Mouse (Mus musculus): ENCODE measurements around the gene Gapdhs. TPM values are rescaled to one million over a fixed set of nuclear protein-coding genes. Genes with fewer than 3 reads are reported as not detected.

The Gapdhs gene
- total RNA-seq, 2 experiments from 2014 or later, result not detected

DNA sequence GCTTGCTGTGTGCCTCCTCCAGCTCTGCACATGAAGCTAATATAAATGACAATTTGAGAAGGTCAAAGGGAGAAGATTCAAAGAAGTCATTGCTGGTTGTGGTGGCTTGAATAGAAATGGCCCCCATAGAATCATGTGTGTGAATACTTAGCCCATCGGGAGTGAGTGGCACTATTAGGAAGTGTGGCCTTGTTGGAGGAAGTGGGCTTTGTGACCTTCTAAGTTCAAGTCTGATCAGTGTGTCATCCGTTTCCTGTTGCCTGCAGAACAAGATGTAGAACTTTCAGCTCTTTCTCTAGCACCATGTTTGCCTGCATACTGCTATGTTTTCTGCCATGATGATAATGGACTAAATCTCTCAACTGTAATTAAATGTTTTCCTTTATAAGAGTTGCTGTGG lies 60.1 kb downstream of the Gapdhs start:
- DNase-seq (ENCODE audit: low spot score in 2 of 2), result no peak

DNA sequence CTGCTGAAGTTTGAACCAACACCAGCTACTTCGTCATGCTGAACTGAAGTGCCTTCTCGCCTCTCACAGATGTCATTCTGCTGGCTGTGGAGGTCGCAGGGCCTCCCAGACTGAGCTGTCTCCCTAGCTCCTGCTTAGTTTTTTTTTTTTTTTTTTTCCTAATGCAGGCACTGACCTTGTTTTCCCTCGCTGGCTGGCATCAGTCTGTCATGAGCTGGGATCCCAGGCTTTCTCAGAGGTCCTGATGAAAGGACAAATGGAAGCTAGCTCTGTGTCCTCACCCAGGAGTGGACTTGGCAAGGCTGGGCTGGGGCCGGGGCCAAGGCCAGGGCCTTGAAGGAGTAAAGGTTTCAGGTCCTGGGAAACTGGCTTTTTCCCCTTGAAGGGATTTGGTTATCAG lies 61.6 kb downstream of the Gapdhs start:
- DNase-seq (ENCODE audit: low spot score in 2 of 2), result no peak

Other genes starting within 250 kb of the Gapdhs start
- gene Arhgap33, start 208.6 kb downstream of the Gapdhs start, total RNA-seq (2021), result 100 to 1,000 TPM; 179 to 187 TPM
- 1 to 10 TPM; 3.7 to 4.3 TPM for gene Hspb6, start 191.5 kb downstream of the Gapdhs start, total RNA-seq (2021)
- gene Proser3, start 191.4 kb downstream of the Gapdhs start, total RNA-seq (2021), result 1 to 10 TPM; 3.8 TPM
- gene Lin37, start 183.8 kb downstream of the Gapdhs start, total RNA-seq (2021), result 10 to 100 TPM; 56.8 to 60.4 TPM
- gene U2af1l4, start 180.4 kb downstream of the Gapdhs start, total RNA-seq (2021), result 10 to 100 TPM; 64.4 to 71.5 TPM
- gene Gm49396, start 180.3 kb downstream of the Gapdhs start, total RNA-seq (2021), result 1 to 10 TPM; 7.5 to 8.1 TPM
- 10 to 100 TPM; 87.7 to 94.4 TPM for gene Psenen, start 180.1 kb downstream of the Gapdhs start, total RNA-seq (2021)
- gene Igflr1, start 178.3 kb downstream of the Gapdhs start, total RNA-seq (2021), result 1 to 10 TPM; 2.9 to 4.7 TPM
- 10 to 100 TPM; 40.0 to 48.4 TPM for gene Kmt2b, start 155.0 kb downstream of the Gapdhs start, total RNA-seq (2021)
- not detected for gene Zbtb32, start 144.8 kb downstream of the Gapdhs start, total RNA-seq (2021)
- gene Upk1a, start 130.8 kb downstream of the Gapdhs start, total RNA-seq (2021), result under 1 TPM; 0.26 to 0.70 TPM
- gene Cox6b1, start 117.5 kb downstream of the Gapdhs start, total RNA-seq (2021), result 100 to 1,000 TPM; 606 to 625 TPM
- gene Etv2, start 107.8 kb downstream of the Gapdhs start, total RNA-seq (2021), result not detected
- gene Rbm42, start 93.4 kb downstream of the Gapdhs start, total RNA-seq (2021), result 10 to 100 TPM; 66.6 to 79.5 TPM
- gene Haus5, start 78.7 kb downstream of the Gapdhs start, total RNA-seq (2021), result 1 to 10 TPM; 5.2 to 7.6 TPM
- not detected for gene Pmis2, start 72.1 kb downstream of the Gapdhs start, total RNA-seq (2021)
- gene 2200002J24Rik, start 44.8 kb downstream of the Gapdhs start, total RNA-seq (2021), result not detected
- under 1 TPM; 0.26 to 0.66 TPM for gene Atp4a, start 31.5 kb downstream of the Gapdhs start, total RNA-seq (2021)
- gene Tmem147, start 14.1 kb downstream of the Gapdhs start, total RNA-seq (2021), result 100 to 1,000 TPM; 114 to 129 TPM
- gene Sbsn, start 7.8 kb upstream of the Gapdhs start, total RNA-seq (2021), result 10 to 100 TPM in 1 of 2 experiments, 1 to 10 TPM in 1; 8.2 to 12.9 TPM
- 1 to 10 TPM; 1.9 to 4.0 TPM for gene Dmkn, start 20.1 kb upstream of the Gapdhs start, total RNA-seq (2021)
- gene Krtdap, start 44.2 kb upstream of the Gapdhs start, total RNA-seq (2021), result not detected
- gene Ffar2, start 80.1 kb upstream of the Gapdhs start, total RNA-seq (2021), result not detected
- not detected for gene Ffar3, start 112.5 kb upstream of the Gapdhs start, total RNA-seq (2021)
- gene Ffar1, start 117.9 kb upstream of the Gapdhs start, total RNA-seq (2021), result not detected
- under 1 TPM in 1 of 2 experiments, not detected in 1; 0.09 TPM for gene Cd22, start 136.7 kb upstream of the Gapdhs start, total RNA-seq (2021)
- 100 to 1,000 TPM in 1 of 2 experiments, 10 to 100 TPM in 1; 91.4 to 101 TPM for gene Mag, start 171.2 kb upstream of the Gapdhs start, total RNA-seq (2021)
- not detected for gene Hamp2, start 181.0 kb upstream of the Gapdhs start, total RNA-seq (2021)
- not detected for gene Hamp, start 200.4 kb upstream of the Gapdhs start, total RNA-seq (2021)
- 100 to 1,000 TPM; 123 to 124 TPM for gene Usf2, start 213.1 kb upstream of the Gapdhs start, total RNA-seq (2021)
- gene Lsr, start 229.8 kb upstream of the Gapdhs start, total RNA-seq (2021), result 10 to 100 TPM in 1 of 2 experiments, 1 to 10 TPM in 1; 8.2 to 10.7 TPM
- under 1 TPM in 1 of 2 experiments, not detected in 1; 0.28 TPM for gene Fam187b, start 230.1 kb upstream of the Gapdhs start, total RNA-seq (2021)

Data from left cerebral cortex, adult 18-20 months (tissue).